Mouse (Mus musculus) mature B cell (primary cell): ENCODE data around the gene 4933405L10Rik.

Experiments
- in situ Hi-C: fragments of 300-500 bp; cut with MboI; formaldehyde crosslinking; loops from 2 replicates; pipeline ENCODE4 v1.14.3; 2019

The 4933405L10Rik gene

GRCm38 (mm10) chr8:105707498-105708403, at the start of gene 4933405L10Rik, which contains the start of gene Enkd1:
TSS of gene 4933405L10Rik (plus strand) at chr8:105707655.
TSS of gene Enkd1 (minus strand) at chr8:105708210.
- in situ Hi-C loops, result loop anchor here (25.0 kb wide), 1 partner anchor 230 kb away; the partner anchor contains the start of genes Ctrl, Lcat and Psmb10

GRCm38 (mm10) chr8:105661167-105661566, 46.3 kb upstream of the 4933405L10Rik start:
- in situ Hi-C loops, result no loop called here

- in situ Hi-C loops, result no loop called here
These were observed 29.6 kb upstream of the 4933405L10Rik start for GRCm38 (mm10) chr8:105677891-105678290.

DNA sequence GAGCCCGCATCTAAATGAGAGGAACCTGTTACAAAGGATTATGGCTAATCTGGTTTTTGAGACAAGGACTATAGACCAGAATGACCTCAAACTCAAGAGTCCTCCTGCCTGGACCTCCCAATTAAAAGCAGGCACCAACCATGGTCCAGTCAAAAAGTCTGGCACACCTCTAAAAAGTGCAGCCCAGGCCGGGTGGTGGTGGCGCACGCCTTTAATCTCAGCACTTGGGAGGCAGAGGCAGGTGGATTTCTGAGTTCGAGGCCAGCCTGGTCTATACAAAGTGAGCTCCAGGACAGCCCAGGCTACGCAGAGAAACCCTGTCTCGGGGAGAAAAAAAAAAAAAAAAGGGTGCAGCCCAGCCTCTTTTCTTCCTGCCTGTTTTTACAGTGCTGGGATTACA, 22.1 kb upstream of the 4933405L10Rik start:
- in situ Hi-C loops, result no loop called here

- in situ Hi-C loops, result no loop called here
These were observed 21.6 kb upstream of the 4933405L10Rik start, which contains the start of gene Carmil2 for GRCm38 (mm10) chr8:105685796-105686308. TSS of gene Carmil2 (plus strand) at chr8:105686274.

GRCm38 (mm10) chr8:105686551-105686950, 20.9 kb upstream of the 4933405L10Rik start:
- in situ Hi-C loops, result no loop called here

- in situ Hi-C loops, result no loop called here
These were observed 19.9 kb upstream of the 4933405L10Rik start for GRCm38 (mm10) chr8:105687512-105687911.

DNA sequence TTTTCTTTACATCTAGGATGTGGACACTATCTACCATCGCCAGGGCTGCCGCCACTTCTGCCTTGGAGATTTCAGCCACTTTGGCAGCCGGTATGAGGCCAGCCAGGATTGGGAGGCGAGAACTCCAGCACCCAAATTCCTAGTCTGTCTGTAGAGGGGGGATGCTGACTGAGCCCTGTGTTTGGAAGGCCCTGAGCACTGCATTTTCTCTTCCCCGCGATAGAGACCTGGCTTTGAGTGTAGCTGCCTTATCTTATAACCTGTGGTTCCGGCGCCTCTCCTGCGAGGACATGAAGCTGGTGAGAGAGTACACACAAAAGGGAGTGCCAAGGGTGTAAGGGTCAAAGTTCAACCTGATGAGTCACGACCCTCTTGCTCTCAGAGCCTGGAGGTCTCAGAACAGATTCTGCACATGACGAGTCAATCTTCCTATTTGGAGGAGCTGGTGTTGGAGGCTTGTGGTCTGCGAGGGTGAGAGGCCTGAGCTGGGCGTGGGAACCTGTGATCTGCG, 19.2 kb upstream of the 4933405L10Rik start:
- in situ Hi-C loops, result no loop called here

GRCm38 (mm10) chr8:105689256-105689982, 18.0 kb upstream of the 4933405L10Rik start:
- in situ Hi-C loops, result no loop called here

- in situ Hi-C loops, result no loop called here
These were observed 17.5 kb upstream of the 4933405L10Rik start for GRCm38 (mm10) chr8:105689983-105690360.

GRCm38 (mm10) chr8:105690978-105691377, 16.5 kb upstream of the 4933405L10Rik start:
- in situ Hi-C loops, result no loop called here

- in situ Hi-C loops, result no loop called here
These were observed 14.8 kb upstream of the 4933405L10Rik start for GRCm38 (mm10) chr8:105692449-105693182.

DNA sequence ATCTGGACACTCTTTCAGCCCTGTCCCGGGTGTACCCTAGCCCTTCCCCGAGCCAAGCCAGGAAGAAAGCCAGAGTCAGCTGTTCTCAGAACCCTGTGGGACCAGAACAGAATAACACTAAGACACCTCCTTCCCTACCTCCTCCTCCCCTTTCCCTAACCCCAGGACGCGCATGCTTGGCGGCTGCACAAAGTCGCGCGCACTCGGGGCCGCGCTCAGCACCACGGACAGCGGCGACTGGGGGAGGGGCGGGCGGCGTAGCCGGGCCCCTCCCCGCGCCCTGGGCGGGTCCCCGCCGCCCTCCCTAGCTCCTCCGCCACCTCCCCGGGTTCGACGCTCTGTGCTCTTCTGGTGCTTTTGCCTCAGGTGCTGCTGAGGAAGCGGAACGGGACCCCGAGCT, 13.8 kb upstream of the 4933405L10Rik start:
- in situ Hi-C loops, result no loop called here

DNA sequence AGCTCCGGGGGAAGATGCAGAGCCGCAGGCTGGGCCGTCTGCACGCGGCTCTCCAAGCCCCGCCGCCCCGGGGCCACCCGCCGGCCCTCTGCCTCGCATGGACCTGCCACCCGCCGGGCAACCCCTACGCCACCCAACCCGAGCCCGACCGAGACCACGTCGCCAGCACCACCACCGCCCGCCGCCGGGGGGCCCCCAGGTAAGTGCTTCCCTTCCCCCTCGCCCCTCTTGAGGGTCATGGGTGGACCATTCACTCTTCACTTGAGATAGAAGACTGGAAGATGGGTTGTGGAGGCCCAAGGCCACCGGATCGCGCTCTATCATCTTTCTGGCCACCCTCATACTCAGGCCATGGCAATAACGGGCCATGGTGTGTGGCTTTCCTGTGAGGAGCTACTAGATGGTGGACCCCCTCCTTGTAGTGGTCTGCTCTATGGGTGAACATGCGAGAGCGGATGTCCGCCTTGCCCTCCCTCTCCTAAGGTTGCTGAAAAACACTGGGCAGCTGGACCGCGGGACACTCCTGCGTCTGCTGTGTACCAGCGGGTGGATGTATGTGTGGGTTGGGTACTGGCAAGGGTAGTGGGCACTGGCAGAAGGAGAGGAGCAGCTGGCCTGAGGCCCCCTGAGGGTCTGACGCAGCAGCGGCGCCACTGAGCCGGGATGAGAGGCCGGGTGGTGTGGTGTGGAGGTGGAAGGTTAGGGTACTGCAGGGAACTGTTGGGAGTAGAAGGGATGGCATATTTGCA, 13.2 kb upstream of the 4933405L10Rik start:
- in situ Hi-C loops, result no loop called here

- in situ Hi-C loops, result no loop called here
These were observed 12.2 kb upstream of the 4933405L10Rik start for GRCm38 (mm10) chr8:105695080-105695780.

DNA sequence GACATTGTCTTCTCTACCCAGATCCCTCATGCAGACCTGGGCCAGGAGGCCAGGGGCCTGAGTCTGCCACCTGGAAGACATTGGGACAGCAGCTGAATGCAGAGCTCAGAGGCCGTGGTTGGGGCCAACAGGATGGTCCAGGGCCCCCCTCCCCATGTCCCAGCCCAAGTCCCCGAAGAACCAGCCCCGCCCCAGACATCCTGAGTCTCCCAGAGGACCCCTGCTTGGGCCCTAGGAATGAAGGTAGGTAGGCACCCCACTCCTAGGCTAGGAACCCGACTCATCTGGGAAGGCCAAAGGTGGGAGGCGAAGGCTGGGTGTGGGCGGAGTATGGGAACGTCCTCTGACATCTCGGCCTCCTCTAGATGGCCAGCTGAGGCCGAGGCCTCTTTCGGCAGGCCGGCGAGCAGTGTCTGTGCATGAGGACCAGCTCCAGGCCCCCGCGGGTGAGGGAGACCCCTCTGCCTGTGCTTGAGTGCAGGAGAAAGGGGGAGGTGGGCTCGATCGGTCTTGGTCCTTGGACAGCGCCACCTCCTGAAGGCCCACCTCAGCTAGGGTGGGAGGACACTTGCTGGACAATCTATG, 10.2 kb upstream of the 4933405L10Rik start:
- in situ Hi-C loops, result no loop called here

GRCm38 (mm10) chr8:105698734-105699133, 8.7 kb upstream of the 4933405L10Rik start:
- in situ Hi-C loops, result no loop called here

DNA sequence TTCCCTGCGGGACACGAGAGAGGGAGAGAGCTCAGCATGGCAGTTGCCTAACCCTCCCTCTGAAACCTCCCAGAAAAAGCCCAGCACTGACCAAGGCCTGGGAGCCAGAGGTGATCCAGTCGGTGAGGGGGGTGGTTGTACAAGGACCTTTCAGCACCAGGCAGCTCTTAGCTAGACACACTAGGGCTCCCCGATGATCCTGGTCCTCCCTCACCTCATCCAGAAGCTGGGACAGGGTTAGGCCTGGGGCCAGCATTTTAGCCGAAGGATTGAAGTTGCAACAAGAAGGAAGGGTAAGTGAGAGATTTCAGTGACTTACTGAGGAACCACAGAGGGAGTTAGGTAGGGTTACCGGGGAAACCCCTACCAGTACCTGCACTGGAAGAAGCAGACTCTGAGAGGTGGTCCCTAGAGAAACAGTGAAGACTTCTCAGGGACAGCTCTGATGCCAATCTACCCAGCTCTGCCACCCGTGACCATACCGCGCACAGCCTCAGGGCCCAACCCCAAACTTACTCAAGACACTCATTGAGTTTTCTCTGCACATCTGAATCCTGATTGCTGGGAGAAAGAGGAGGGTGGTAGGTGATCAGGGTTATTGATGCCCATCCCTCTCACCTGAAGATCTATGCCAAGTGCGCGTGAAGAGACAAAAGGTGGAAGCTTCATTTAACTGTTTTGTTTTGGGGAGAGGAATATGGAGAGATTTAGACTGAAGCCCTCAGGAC, 7.8 kb upstream of the 4933405L10Rik start:
- in situ Hi-C loops, result loop anchor here (25.0 kb wide), 1 partner anchor 238 kb away; the partner anchor contains the start of genes Ctrl, Lcat and Psmb10

DNA sequence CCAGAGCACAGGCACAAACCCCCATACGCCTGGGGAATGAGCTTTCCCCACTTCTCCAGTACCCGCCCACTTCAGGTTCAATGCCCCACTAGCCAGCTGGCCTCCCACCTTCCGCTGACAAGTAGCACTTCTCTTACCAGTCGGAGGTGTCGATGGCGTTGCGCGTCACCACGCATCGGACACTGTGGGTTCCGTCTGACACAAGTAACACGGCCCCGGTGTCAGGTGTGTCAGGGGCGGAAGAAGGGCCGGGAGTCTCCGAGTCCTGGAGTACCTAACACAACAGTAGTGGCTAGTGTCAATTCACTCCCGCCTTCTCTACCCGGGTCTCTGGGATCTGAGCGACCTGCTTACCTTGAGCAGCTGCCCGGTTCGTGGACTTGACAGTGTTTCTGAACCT, 6.9 kb upstream of the 4933405L10Rik start:
- in situ Hi-C loops, result loop anchor here (25.0 kb wide), 1 partner anchor 237 kb away; the partner anchor contains the start of genes Ctrl, Lcat and Psmb10
